7 mouse cellular contexts compared by ENCODE assay signal in the genomic region with DNA sequence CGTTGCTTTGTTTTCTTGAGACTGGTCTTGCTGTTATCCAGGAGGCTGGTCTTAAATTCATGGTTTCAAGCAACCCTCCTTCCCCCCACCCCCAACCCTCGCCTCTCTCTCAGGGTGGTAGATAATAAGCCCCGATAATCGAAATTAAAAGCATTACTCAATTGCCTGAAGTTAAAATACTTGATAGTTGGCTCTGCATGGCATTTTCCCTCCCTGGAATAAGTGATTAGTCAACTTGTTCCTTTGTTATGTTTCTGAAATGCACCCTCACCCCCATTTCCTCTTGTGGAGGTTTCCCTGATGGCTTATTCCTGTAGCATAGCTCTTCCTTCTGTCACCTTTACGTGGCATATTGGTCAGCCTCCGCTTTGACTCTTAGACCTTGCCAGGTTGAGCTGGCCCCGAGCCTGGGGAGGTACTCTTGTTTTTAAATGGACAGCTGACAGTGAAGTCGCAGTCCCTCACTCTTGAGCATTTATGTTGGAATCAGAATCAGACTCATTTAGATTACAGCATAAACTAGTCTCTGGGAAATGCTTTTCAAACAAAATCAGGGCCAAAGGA. TPM values are rescaled to one million over a fixed set of nuclear protein-coding genes. Genes with fewer than 3 reads are reported as not detected.
A peak's percentile ranks its signal among the peaks of the same experiment; 100 is the strongest.
DNase-seq lines count a peak whose midpoint lies in the region; ATAC-seq lines count a peak whose summit lies in the region.

No protein-coding gene starts in this region.

- H3K36me3 ChIP-seq in forebrain, embryonic 13.5 days (ENCODE audit: poor library complexity, severe bottlenecking) = 0 out of 2 replicates have a peak, but pooled peaks cover 6% of the 10 kb centered on the region
- H3K36me3 ChIP-seq in liver, embryonic 13.5 days = no peaks in the 10 kb centered on the region

- peak overlapping the region; percentile 93 for H3K4me3 ChIP-seq in forebrain, embryonic 13.5 days
- H3K4me3 ChIP-seq in liver, embryonic 13.5 days (replicated peaks) = peak overlapping the region; percentile 85

- no peaks in the 10 kb centered on the region for H3K27me3 ChIP-seq in forebrain, embryonic 13.5 days
- no peaks in the 10 kb centered on the region for H3K27me3 ChIP-seq in liver, embryonic 13.5 days

- no peak overlapping the region; the same call in 1 of the 2 replicates for H3K27ac ChIP-seq in forebrain, embryonic 13.5 days
- no peak overlapping the region for H3K27ac ChIP-seq in liver, embryonic 13.5 days

- peak overlapping the region; percentile 95 for H3K9ac ChIP-seq in forebrain, embryonic 13.5 days
- H3K9ac ChIP-seq in liver, embryonic 13.5 days = no peak overlapping the region

- 61% methylated on average over 8 of the region's 8 CpGs for WGBS in forebrain, embryonic 13.5 days
- 40% methylated on average over 8 of the region's 8 CpGs for WGBS in liver, embryonic 13.5 days (ENCODE audit: insufficient replicate concordance)

- peak overlapping the region; percentile 93 for H3K4me2 ChIP-seq in forebrain, embryonic 13.5 days
- H3K4me2 ChIP-seq in liver, embryonic 13.5 days = peak overlapping the region; percentile 100

- ATAC-seq in forebrain, embryonic 13.5 days = no peak
- no peak for ATAC-seq in liver, embryonic 13.5 days (ENCODE audit: low read depth)

- peaks cover 34% of the 10 kb centered on the region for H3K4me1 ChIP-seq in forebrain, embryonic 13.5 days
- peaks cover 47% of the 10 kb centered on the region for H3K4me1 ChIP-seq in liver, embryonic 13.5 days (replicated peaks)

- DNase-seq in 416B (ENCODE audit: low read depth) (peak; percentile 26), A20 (ENCODE audit: low read depth, low spot score) (peak; percentile 31)
- no peak for DNase-seq in liver, embryonic 13.5 days
- no peak for DNase-seq in testis, postnatal 14 days (ENCODE audit: low spot score)
- DNase-seq in adrenal gland, adult 2 months = no peak
- no peak for DNase-seq in adrenal gland, postnatal 36 days

- H3K9me3 ChIP-seq in forebrain, embryonic 13.5 days (replicated peaks) = no peaks in the 10 kb centered on the region
- no peaks in the 10 kb centered on the region for H3K9me3 ChIP-seq in liver, embryonic 13.5 days (replicated peaks)

RNA-seq across cellular contexts. Expression of a gene that starts 2.4 kb away (rescaled TPM):
- 14.0 and 15.0 TPM in 2 replicates for polyA plus RNA-seq in forebrain, embryonic 13.5 days (2015; fragmentation: Nextera tagmentation; extraction: Ambion mirVana)
- 3.2 and 3.6 TPM in 2 replicates for polyA plus RNA-seq in liver, embryonic 13.5 days (2015; fragmentation: Nextera tagmentation; extraction: Ambion mirVana)
- total RNA-seq in adrenal gland, adult 2 months (2021) = 10 to 100 TPM; 15.2 to 27.4 TPM
- 45.5 TPM in 2 replicates for polyA plus RNA-seq in adrenal gland, adult 2 months (2012; rRNA removed)
- total RNA-seq in adrenal gland, postnatal 36 days (2021) = 10 to 100 TPM; 22.7 to 25.9 TPM

RNA-seq across cellular contexts. Expression of a gene that starts 53.3 kb away (rescaled TPM):
- polyA plus RNA-seq in forebrain, embryonic 13.5 days (2015; fragmentation: Nextera tagmentation; extraction: Ambion mirVana) = 66.4 and 75.0 TPM in 2 replicates
- polyA plus RNA-seq in liver, embryonic 13.5 days (2015; fragmentation: Nextera tagmentation; extraction: Ambion mirVana) = 6.6 and 7.9 TPM in 2 replicates
- total RNA-seq in adrenal gland, adult 2 months (2021) = 10 to 100 TPM in 1 of 2 experiments, 1 to 10 TPM in 1; 6.1 to 11.2 TPM
- 5.2 and 6.1 TPM in 2 replicates for polyA plus RNA-seq in adrenal gland, adult 2 months (2012; rRNA removed)
- total RNA-seq in adrenal gland, postnatal 36 days (2021) = 10 to 100 TPM in 1 of 2 experiments, 1 to 10 TPM in 1; 7.0 to 10.1 TPM

Comparison
In these comparisons a context has a peak if more than half of its experiments do, and no peak if none do; other contexts are left out.
1. DNase-seq: peak in 416B (single experiment) and A20 (single experiment); none in liver, embryonic 13.5 days (single experiment), testis, postnatal 14 days (single experiment), adrenal gland, adult 2 months (single experiment) and adrenal gland, postnatal 36 days (0 of 2).